8 mouse cellular contexts compared by ENCODE assay signal in genomic region chr4:136202509-136202908, GRCm38 (mm10). TPM values are rescaled to one million over a fixed set of nuclear protein-coding genes. Genes with fewer than 3 reads are reported as not detected.
DNase-seq lines count a peak whose midpoint lies in the region; ATAC-seq lines count a peak whose summit lies in the region.

No protein-coding gene starts in this region.

- peaks cover 31% of the 10 kb centered on the region for H3K4me1 ChIP-seq in embryonic facial prominence, embryonic 10.5 days

- H3K27me3 ChIP-seq in embryonic facial prominence, embryonic 10.5 days (replicated peaks; ENCODE audit: low read depth, poor library complexity, severe bottlenecking): peaks cover 37% of the 10 kb centered on the region

- H3K4me3 ChIP-seq in embryonic facial prominence, embryonic 10.5 days: no peak overlapping the region

- no peak overlapping the region for H3K27ac ChIP-seq in embryonic facial prominence, embryonic 10.5 days (replicated peaks)

- no peak for ATAC-seq in frontal cortex, adult (ENCODE audit: low TSS enrichment)
- peak; percentile 44 for ATAC-seq in megakaryocyte progenitor cell, adult 5-6 weeks (replicated peaks; ENCODE audit: poor library complexity)

- DNase-seq in frontal cortex, postnatal 25 days (ENCODE audit: low spot score in 2 of 2): peak; percentile 47 to 63
- DNase-seq in 3T3-L1 (ENCODE audit: low read depth, low spot score): peak; percentile 78
- DNase-seq in Muller cell, postnatal 12 days (ENCODE audit: inconsistent ontology term): peak; percentile 53
- DNase-seq in embryonic facial prominence, embryonic 10.5 days (ENCODE audit: low spot score): peak; percentile 88
- DNase-seq in layer of hippocampus, postnatal 10 days (ENCODE audit: low spot score in 2 of 2): peak; percentile 81 to 83
- peak; percentile 86 for DNase-seq in thymus, postnatal 14 days

- WGBS in embryonic facial prominence, embryonic 10.5 days: 7% methylated on average over 9 of the region's 9 CpGs

- H3K36me3 ChIP-seq in embryonic facial prominence, embryonic 10.5 days (replicated peaks): no peaks in the 10 kb centered on the region

- no peaks in the 10 kb centered on the region for H3K9me3 ChIP-seq in embryonic facial prominence, embryonic 10.5 days

RNA-seq across cellular contexts. Expression of gene Asap3, which starts 3.7 kb away (rescaled TPM):
- 4.2 and 5.3 TPM in 2 replicates for polyA plus RNA-seq in embryonic facial prominence, embryonic 10.5 days (2016; fragmentation: Nextera tagmentation; extraction: Ambion mirVana)
- total RNA-seq in layer of hippocampus, postnatal 10 days (2021): 1 to 10 TPM; 5.1 to 5.6 TPM
- total RNA-seq in megakaryocyte progenitor cell, adult 5-6 weeks (2015): not detected in 2 replicates
- total RNA-seq in megakaryocyte progenitor cell, adult 5-6 weeks (2017): not detected in 2 replicates

RNA-seq across cellular contexts. Expression of gene E2f2, which starts 30.3 kb away (rescaled TPM):
- 6.2 TPM in 2 replicates for polyA plus RNA-seq in embryonic facial prominence, embryonic 10.5 days (2016; fragmentation: Nextera tagmentation; extraction: Ambion mirVana)
- 1 to 10 TPM; 1.1 to 2.3 TPM for total RNA-seq in layer of hippocampus, postnatal 10 days (2021)
- 5.6 and 7.5 TPM in 2 replicates for total RNA-seq in megakaryocyte progenitor cell, adult 5-6 weeks (2015)
- total RNA-seq in megakaryocyte progenitor cell, adult 5-6 weeks (2017): 5.9 and 6.1 TPM in 2 replicates

RNA-seq across cellular contexts. Expression of gene Tcea3, which starts 45.0 kb away (rescaled TPM):
- 0.83 and 0.97 TPM in 2 replicates for polyA plus RNA-seq in embryonic facial prominence, embryonic 10.5 days (2016; fragmentation: Nextera tagmentation; extraction: Ambion mirVana)
- total RNA-seq in layer of hippocampus, postnatal 10 days (2021): under 1 TPM; 0.55 to 0.89 TPM
- total RNA-seq in megakaryocyte progenitor cell, adult 5-6 weeks (2015): 0.10 TPM in 1 of 2 replicates, not detected in the other
- 0.33 and 0.41 TPM in 2 replicates for total RNA-seq in megakaryocyte progenitor cell, adult 5-6 weeks (2017)

RNA-seq across cellular contexts. Expression of gene Id3, which starts 59.2 kb away (rescaled TPM):
- 593 and 611 TPM in 2 replicates for polyA plus RNA-seq in embryonic facial prominence, embryonic 10.5 days (2016; fragmentation: Nextera tagmentation; extraction: Ambion mirVana)
- total RNA-seq in layer of hippocampus, postnatal 10 days (2021): 100 to 1,000 TPM in 1 of 2 experiments, 10 to 100 TPM in 1; 80.3 to 101 TPM
- 0.44 and 1.4 TPM in 2 replicates for total RNA-seq in megakaryocyte progenitor cell, adult 5-6 weeks (2015)
- 1.0 and 2.4 TPM in 2 replicates for total RNA-seq in megakaryocyte progenitor cell, adult 5-6 weeks (2017)

Comparison
In these comparisons a context has a peak if more than half of its experiments do, and no peak if none do; other contexts are left out.
1. RNA of gene Asap3, which starts 3.7 kb away (total RNA-seq): 5.1 to 5.6 TPM in layer of hippocampus, postnatal 10 days; not detected in megakaryocyte progenitor cell, adult 5-6 weeks; every median in the first group is over 4 times any median in the second.
2. Peak in every context shown above with its lines, with median percentiles within 50 percentile points of each other: DNase-seq.